Mouse (Mus musculus) kidney, adult 9 months (tissue): ENCODE data around the gene Gbp3.
"Not testable (repeated sequence)": the region's sequence is repeated elsewhere in the genome, so short reads cannot be mapped to it uniquely, and the experiment has no call there.

Experiments used
- DNase-seq: peaks from one replicate; pipeline ENCODE4 v3.0.0; 2022

Gbp3 gene

GRCm38 (mm10) chr3:142559632-142560228 is at the start of gene Gbp3:
Gbp3 (plus strand) TSS chr3:142560026.
- peak; percentile 58 for DNase-seq

- no peak for DNase-seq
Observed at GRCm38 (mm10) chr3:142528116-142528515, 31.7 kb upstream of the Gbp3 start.

- DNase-seq: no peak
Observed at GRCm38 (mm10) chr3:142529597-142529996, 30.2 kb upstream of the Gbp3 start.

GRCm38 (mm10) chr3:142530087-142530953 is 29.5 kb upstream of the Gbp3 start, which contains the start of gene Gbp7:
Gbp7 (plus strand) TSS chr3:142530342.
- peak; percentile 64 for DNase-seq

- no peak for DNase-seq
Observed at GRCm38 (mm10) chr3:142531595-142531994, 28.2 kb upstream of the Gbp3 start.

GRCm38 (mm10) chr3:142533185-142533584 is 26.6 kb upstream of the Gbp3 start:
- DNase-seq: no peak

- DNase-seq: no peak
Observed at GRCm38 (mm10) chr3:142535667-142536066, 24.2 kb upstream of the Gbp3 start.

GRCm38 (mm10) chr3:142541391-142541790 is 18.4 kb upstream of the Gbp3 start:
- DNase-seq: no peak

- DNase-seq: not testable (repeated sequence)
Observed at GRCm38 (mm10) chr3:142542776-142543175, 17.1 kb upstream of the Gbp3 start.

GRCm38 (mm10) chr3:142546690-142547089 is 13.1 kb upstream of the Gbp3 start:
- peak; percentile 25 for DNase-seq

- no peak for DNase-seq
Observed at GRCm38 (mm10) chr3:142550052-142550676, 9.7 kb upstream of the Gbp3 start.

- peak; percentile 51 for DNase-seq
Observed at GRCm38 (mm10) chr3:142554601-142555000, 5.2 kb upstream of the Gbp3 start.

GRCm38 (mm10) chr3:142555623-142556022 is 4.2 kb upstream of the Gbp3 start:
- peak; percentile 79 for DNase-seq

GRCm38 (mm10) chr3:142560296-142560948 is 596 bp downstream of the Gbp3 start:
- peak; percentile 88 for DNase-seq

- no peak for DNase-seq
Observed at GRCm38 (mm10) chr3:142561045-142561646, 1.3 kb downstream of the Gbp3 start.

- DNase-seq: no peak
Observed at GRCm38 (mm10) chr3:142561666-142562065, 1.8 kb downstream of the Gbp3 start.

GRCm38 (mm10) chr3:142567490-142567889 is 7.7 kb downstream of the Gbp3 start:
- DNase-seq: not testable (repeated sequence)

- no peak for DNase-seq
Observed at GRCm38 (mm10) chr3:142570738-142571137, 10.9 kb downstream of the Gbp3 start.

GRCm38 (mm10) chr3:142577108-142577507 is 17.3 kb downstream of the Gbp3 start:
- DNase-seq: no peak

GRCm38 (mm10) chr3:142578342-142578741 is 18.5 kb downstream of the Gbp3 start:
- no peak for DNase-seq

- no peak for DNase-seq
Observed at GRCm38 (mm10) chr3:142583067-142583466, 23.2 kb downstream of the Gbp3 start.

- DNase-seq: no peak
Observed at GRCm38 (mm10) chr3:142587386-142587785, 27.6 kb downstream of the Gbp3 start.

- no peak for DNase-seq
Observed at GRCm38 (mm10) chr3:142588888-142589287, 29.1 kb downstream of the Gbp3 start.
